Mouse (Mus musculus): ENCODE measurements around the gene Mef2d.
A peak's percentile ranks its signal among the peaks of the same experiment; 100 is the strongest.

GRCm38 (mm10) chr3:88186424-88186823 is 44.3 kb downstream of the Mef2d start:
- peak; percentile 23; the same call in 1 of the 2 replicates for TF ChIP-seq CTCF (IDR thresholded peaks at IDR 0.05; ENCODE audit: low read depth)
- no peak for TF ChIP-seq EP300 (IDR thresholded peaks at IDR 0.05; ENCODE audit: low read depth)

Data from liver, embryonic 14.5 days (tissue).